Mouse (Mus musculus): ENCODE results near the gene Ercc8. TPM values are rescaled to one million over a fixed set of nuclear protein-coding genes. Genes with fewer than 3 reads are reported as not detected.

Gene Ercc8
- total and polyA plus RNA-seq, 3 experiments, result 15.9 to 22.2 TPM; not detected in 1

DNA sequence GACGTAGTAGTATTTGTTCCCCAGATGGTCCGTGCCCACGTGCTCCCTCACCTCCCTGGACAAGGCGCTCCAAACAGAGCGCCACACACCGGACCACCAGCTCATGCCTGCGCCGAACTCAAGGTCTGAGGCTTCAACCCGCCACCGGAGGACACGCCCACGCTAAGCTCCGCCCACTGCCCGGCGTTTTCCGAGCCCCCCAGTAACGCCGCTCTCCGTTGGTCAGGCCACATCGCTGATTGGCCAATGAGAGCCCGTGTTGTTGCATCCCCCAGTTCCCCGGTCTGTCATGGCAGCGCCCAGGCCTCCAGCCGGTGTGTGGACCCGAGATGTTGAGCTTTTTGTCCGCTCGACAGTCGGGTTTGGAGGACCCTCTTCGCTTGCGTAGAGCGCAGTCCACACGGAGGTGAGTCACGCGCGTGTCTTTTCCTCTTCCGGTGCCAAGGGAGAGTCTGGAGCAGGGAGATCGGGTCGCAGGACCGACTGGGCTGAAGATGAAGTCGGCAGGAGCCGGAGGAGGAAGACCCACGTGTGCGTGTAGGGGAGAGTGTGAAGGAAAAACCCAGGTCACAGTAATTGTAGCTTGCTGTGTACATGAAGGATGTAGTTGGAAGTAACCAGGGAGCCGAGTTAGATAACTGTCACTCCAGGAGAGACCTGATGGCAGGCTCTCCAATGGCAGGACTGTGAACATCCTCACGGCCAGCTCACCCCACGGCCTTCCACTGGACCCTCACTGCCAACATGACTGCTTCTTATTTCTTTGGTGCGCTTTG lies at the start of gene Ercc8, which contains the start of gene Ndufaf2 (continued):
- 0 out of 2 replicates have a peak, but pooled peaks have one; percentile 31 for TF ChIP-seq ELF1 (IDR thresholded peaks at IDR 0.05; ENCODE audit: low read depth, low read length)
- no peak for TF ChIP-seq TAL1 (IDR thresholded peaks at IDR 0.05; ENCODE audit: low read length)
- TF ChIP-seq CHD1 (IDR thresholded peaks at IDR 0.05; ENCODE audit: low read depth, low read length), result no peak
- TF ChIP-seq MAFK (IDR thresholded peaks at IDR 0.05; ENCODE audit: borderline replicate concordance, low read depth, low read length), result no peak

DNA sequence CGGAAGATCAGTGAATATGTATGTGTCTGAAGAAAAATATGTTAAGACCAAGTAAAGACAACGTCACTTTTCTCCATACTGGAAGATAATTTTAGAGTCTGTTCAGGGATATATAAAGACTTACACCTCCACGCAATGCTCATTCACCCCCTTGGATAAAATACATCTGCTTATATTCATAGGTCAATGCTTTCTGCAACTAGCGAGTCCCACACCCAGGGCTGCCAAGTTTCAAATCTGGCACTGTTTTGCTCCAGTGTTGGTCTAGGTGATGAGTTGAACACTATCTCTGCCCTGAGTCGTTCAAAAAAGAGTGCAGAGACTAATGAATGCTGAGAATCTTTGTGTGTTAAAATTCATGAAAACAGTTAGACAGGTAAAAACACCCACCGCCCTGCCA lies 47.6 kb upstream of the Ercc8 start:
- no peak overlapping the region for H3K27ac ChIP-seq (ENCODE audit: control insufficient read depth, low read depth, low read length)
- DNase-seq (ENCODE audit: low read depth, low spot score), result no peak
- H3K4me3 ChIP-seq (ENCODE audit: control insufficient read depth in 1 of 2, insufficient read depth in 1 of 2, low read depth in 2 of 2, low read length in 2 of 2), result no peak overlapping the region
- H3K9me3 ChIP-seq (replicated peaks; ENCODE audit: insufficient read depth, low read length), result no peaks in the 10 kb centered on the region
- no peak overlapping the region for H3K9ac ChIP-seq (ENCODE audit: control insufficient read depth, low read depth, low read length, poor library complexity, severe bottlenecking)
- TF ChIP-seq CTCF (IDR thresholded peaks at IDR 0.05 in 2 of 3, conservative IDR thresholded peaks at IDR 0.05 in 1 of 3; ENCODE audit: control insufficient read depth in 1 of 3, insufficient read depth in 1 of 3, low read depth in 2 of 3, low read length in 3 of 3, poor library complexity in 1 of 3, severe bottlenecking in 1 of 3), result no peak
- no peak for TF ChIP-seq TAL1 (IDR thresholded peaks at IDR 0.05; ENCODE audit: low read length)
- no peak for TF ChIP-seq MAZ (IDR thresholded peaks at IDR 0.05; ENCODE audit: low read depth, low read length)
- no peak for TF ChIP-seq ZMIZ1 (IDR thresholded peaks at IDR 0.05; ENCODE audit: low read depth, low read length)
- no peak for TF ChIP-seq JUND (IDR thresholded peaks at IDR 0.05; ENCODE audit: low read depth, low read length)
- TF ChIP-seq E2F4 (IDR thresholded peaks at IDR 0.05; ENCODE audit: borderline replicate concordance, low read depth, low read length), result no peak
- TF ChIP-seq MAFK (IDR thresholded peaks at IDR 0.05; ENCODE audit: borderline replicate concordance, low read depth, low read length), result no peak
- TF ChIP-seq USF2 (IDR thresholded peaks at IDR 0.05; ENCODE audit: borderline replicate concordance in 1 of 2, insufficient read depth in 1 of 2, low read depth in 1 of 2, low read length in 2 of 2), result no peak
- TF ChIP-seq ZNF384 (IDR thresholded peaks at IDR 0.05; ENCODE audit: low read depth, low read length), result no peak
- no peak for TF ChIP-seq BHLHE40 (IDR thresholded peaks at IDR 0.05; ENCODE audit: borderline replicate concordance, low read depth, low read length)
- TF ChIP-seq UBTF (IDR thresholded peaks at IDR 0.05; ENCODE audit: borderline replicate concordance, insufficient read depth, low read depth, low read length), result no peak
- no peak for TF ChIP-seq GABPA (IDR thresholded peaks at IDR 0.05; ENCODE audit: low read depth, low read length)
- H3K27me3 ChIP-seq (ENCODE audit: control insufficient read depth in 1 of 2, insufficient read depth in 2 of 2, low read length in 2 of 2), result no peaks in the 10 kb centered on the region
- H3K4me1 ChIP-seq (ENCODE audit: control insufficient read depth in 1 of 2, insufficient read depth in 2 of 2, low read length in 2 of 2), result 0 out of 4 replicates have a peak, but pooled peaks cover 0 to 2% of the 10 kb centered on the region in 2 experiments
- H3K79me2 ChIP-seq (ENCODE audit: control insufficient read depth, insufficient read depth, low read length, poor library complexity), result no peaks in the 10 kb centered on the region
- H3K36me3 ChIP-seq (ENCODE audit: control insufficient read depth in 1 of 2, insufficient read depth in 2 of 2, low read length in 2 of 2), result no peaks in the 10 kb centered on the region; a peak in 1 of 4 replicates

- Histone ChIP-seq H3K27me3 (ENCODE audit: control insufficient read depth in 1 of 2, insufficient read depth in 2 of 2, low read length in 2 of 2) (no peaks in the 10 kb centered on the region), H3K4me1 (ENCODE audit: control insufficient read depth in 1 of 2, insufficient read depth in 2 of 2, low read length in 2 of 2) (no peaks in the 10 kb centered on the region), H3K9me3 (replicated peaks; ENCODE audit: insufficient read depth, low read length) (no peaks in the 10 kb centered on the region), H3K9ac (ENCODE audit: control insufficient read depth, low read depth, low read length, poor library complexity, severe bottlenecking) (no peak overlapping the region), H3K36me3 (ENCODE audit: control insufficient read depth in 1 of 2, insufficient read depth in 2 of 2, low read length in 2 of 2) (no peaks in the 10 kb centered on the region), H3K27ac (ENCODE audit: control insufficient read depth, low read depth, low read length) (no peak overlapping the region), H3K4me3 (ENCODE audit: control insufficient read depth in 1 of 2, insufficient read depth in 1 of 2, low read depth in 2 of 2, low read length in 2 of 2) (no peak overlapping the region), H3K79me2 (ENCODE audit: control insufficient read depth, insufficient read depth, low read length, poor library complexity) (no peaks in the 10 kb centered on the region)
- DNase-seq (ENCODE audit: low read depth, low spot score), result no peak
- no peak for TF ChIP-seq BHLHE40 (IDR thresholded peaks at IDR 0.05; ENCODE audit: borderline replicate concordance, low read depth, low read length)
Measured at GRCm38 (mm10) chr13:108113536-108113935, 45.0 kb upstream of the Ercc8 start.
